Mouse (Mus musculus) retina, postnatal 1 day (tissue): ENCODE results near the gene Edn2.
A peak's percentile ranks its signal among the peaks of the same experiment; 100 is the strongest.

ENCODE experiments used
- DNase-seq: peaks from one replicate; pipeline ENCODE4 v3.0.0-alpha.2; 2012

Gene Edn2

DNA sequence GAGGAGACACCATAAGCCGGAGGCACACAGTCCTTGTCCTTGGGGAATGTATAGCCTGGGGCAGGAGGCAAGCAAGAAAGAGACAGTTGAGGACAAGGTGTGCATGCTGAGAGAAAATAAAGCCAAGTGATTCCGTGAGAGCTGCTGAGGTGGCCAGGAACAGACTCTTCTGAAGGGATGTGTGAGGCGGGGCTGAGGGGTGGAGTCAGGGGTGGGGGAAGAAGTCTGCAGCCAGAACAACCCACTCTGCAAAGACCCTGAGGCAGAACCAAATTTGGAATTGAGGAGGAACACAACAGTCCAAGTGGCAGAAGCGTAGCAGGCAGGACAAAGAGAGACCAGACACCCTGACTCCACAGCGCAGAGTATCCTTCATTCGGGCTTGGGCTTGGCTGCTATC is 51.1 kb downstream of the Edn2 start:
- no peak for DNase-seq

DNA sequence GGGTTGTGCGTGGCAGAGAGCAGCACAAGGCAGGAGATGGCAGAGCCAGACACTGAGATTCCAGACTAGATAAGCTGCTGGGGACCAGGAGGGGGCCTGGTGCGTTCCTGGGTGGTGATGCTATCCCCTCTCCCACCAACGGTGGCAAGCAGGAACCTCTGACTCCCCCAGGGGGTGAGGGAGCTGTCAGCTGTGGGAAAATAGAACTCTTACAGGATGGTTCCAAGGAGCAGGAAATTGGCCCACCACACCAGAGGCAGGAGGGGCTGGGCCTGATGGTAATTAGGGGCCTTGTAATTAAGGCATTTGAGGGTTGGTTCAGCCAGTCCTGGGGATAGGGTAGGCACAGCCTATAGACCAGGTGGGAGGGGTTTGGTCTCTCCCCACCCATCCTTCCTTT is 51.8 kb downstream of the Edn2 start:
- peak; percentile 53 for DNase-seq

DNA sequence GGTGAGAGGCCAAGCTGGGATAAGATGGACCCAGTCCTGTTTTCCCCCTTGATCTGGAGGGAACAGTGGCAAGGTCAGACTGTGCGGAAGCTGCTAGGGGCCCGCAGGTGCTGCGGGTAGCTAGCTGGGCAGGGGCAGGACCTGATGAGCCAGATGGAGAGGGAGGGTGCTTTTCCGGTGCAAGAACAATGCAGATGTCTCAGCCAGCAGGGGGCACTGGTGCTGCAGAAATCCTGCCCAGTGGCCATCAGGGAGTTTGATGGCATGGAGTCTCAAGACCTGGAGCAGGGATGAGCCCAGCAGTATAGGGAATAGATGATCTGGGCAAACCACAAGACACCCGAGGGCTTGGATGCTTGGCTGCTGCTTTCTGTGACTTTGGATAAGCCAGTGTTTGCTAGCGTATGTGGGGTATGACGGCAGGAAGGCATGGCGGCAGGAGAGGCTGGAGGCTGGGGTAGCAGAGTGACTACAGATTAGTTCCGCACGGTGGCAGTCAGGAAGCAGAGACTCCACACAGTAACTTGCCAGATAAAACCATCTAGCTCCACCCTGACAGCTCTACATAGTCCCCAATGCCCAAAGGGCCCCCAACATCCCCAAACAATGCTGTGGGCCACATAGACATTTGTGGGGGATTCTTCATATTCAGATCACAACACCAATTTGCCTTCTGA is 55.0 kb downstream of the Edn2 start:
- DNase-seq, result peak; percentile 85

DNA sequence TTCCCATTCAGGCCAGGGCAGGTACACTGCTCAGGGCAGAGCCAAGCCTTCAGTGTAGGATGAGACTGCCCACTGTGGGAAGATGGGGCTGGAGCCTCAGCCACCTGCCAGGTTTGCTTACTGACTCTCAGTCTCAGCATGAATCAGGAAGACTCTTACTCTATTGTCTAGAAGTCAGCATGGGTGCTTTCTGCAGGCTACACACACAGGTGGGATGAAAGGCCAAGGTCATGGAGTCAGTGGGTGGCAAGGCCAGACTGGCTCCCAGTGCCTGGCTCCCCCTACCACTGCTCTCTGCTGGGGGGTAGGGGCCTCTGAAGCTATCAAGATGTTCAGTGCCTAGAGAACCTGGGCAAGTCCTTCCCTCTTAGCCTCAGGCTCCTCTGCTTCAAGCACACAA is 55.9 kb downstream of the Edn2 start:
- DNase-seq, result no peak
